ENCODE assay signal across 8 mouse cellular contexts in the genomic region with DNA sequence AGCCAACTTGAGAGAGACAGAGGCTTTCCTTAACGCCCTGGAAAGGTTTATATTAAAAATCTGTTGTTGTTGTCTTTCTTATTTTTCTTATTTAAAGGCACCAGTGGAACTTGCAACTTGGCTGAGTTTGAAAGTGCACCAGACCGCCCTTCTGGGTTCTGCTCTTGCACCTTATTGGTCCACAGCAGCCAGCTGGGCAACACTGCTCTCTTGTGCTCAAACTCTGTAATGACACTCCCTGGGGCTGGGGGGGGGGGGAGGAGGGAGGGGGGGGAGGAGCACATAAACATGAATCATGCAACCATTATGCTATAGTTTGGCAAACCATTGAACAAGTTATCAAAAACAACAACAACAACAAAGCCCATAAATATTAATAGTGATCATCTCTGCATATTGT. TPM values are rescaled to one million over a fixed set of nuclear protein-coding genes. Genes with fewer than 3 reads are reported as not detected.
DNase-seq lines count a peak whose midpoint lies in the region.

No protein-coding gene starts in this region.

- no peaks in the 10 kb centered on the region for H3K27me3 ChIP-seq in heart, embryonic 10.5 days (ENCODE audit: insufficient read depth, poor library complexity, severe bottlenecking)

- H3K27ac ChIP-seq in heart, embryonic 10.5 days, result no peak overlapping the region

- DNase-seq in heart, adult 18-20 months, result peak; percentile 62 to 63
- DNase-seq in heart, embryonic 10.5 days (ENCODE audit: low spot score), result no peak
- DNase-seq in urinary bladder, postnatal 14 days (ENCODE audit: low spot score), result peak; percentile 49
- no peak for DNase-seq in urinary bladder, adult 2 months (ENCODE audit: low spot score)
- peak; percentile 67 for DNase-seq in embryo, embryonic 10.5 days (ENCODE audit: low spot score)
- DNase-seq in induced T-regulatory cell, adult 2 months (ENCODE audit: low read depth), result peak; percentile 65
- peak; percentile 60 to 69 for DNase-seq in lung, postnatal 4 days
- DNase-seq in thymus, postnatal 4 days, result peak; percentile 68

- H3K36me3 ChIP-seq in heart, embryonic 10.5 days, result no peaks in the 10 kb centered on the region

- H3K4me3 ChIP-seq in heart, embryonic 10.5 days, result no peak overlapping the region

- peaks cover 27% of the 10 kb centered on the region for H3K4me1 ChIP-seq in heart, embryonic 10.5 days

- no peaks in the 10 kb centered on the region for H3K9me3 ChIP-seq in heart, embryonic 10.5 days

- 35% methylated on average over 2 of the region's 2 CpGs for WGBS in heart, embryonic 10.5 days

RNA-seq across cellular contexts. Expression of gene Zbtb2, which starts 46.5 kb away (rescaled TPM):
- 1 to 10 TPM; 5.5 to 6.0 TPM for total RNA-seq in heart, adult 18-20 months (2021)
- 14.1 and 15.6 TPM in 2 replicates for polyA plus RNA-seq in heart, embryonic 10.5 days (2016; fragmentation: Nextera tagmentation; extraction: Ambion mirVana)
- polyA plus RNA-seq in urinary bladder, adult 2 months (2012; rRNA removed), result 8.4 and 9.6 TPM in 2 replicates

Comparison
In these comparisons a context has a peak if more than half of its experiments do, and no peak if none do; other contexts are left out.
1. DNase-seq: peak in heart, adult 18-20 months (2 of 2), urinary bladder, postnatal 14 days (single experiment), embryo, embryonic 10.5 days (single experiment), induced T-regulatory cell, adult 2 months (single experiment), lung, postnatal 4 days (2 of 2) and thymus, postnatal 4 days (single experiment); none in heart, embryonic 10.5 days (single experiment) and urinary bladder, adult 2 months (single experiment).